Mouse (Mus musculus): ENCODE data around the gene Siglec1. TPM values are rescaled to one million over a fixed set of nuclear protein-coding genes. Genes with fewer than 3 reads are reported as not detected.

Gene Siglec1
- total RNA-seq, 1 experiment from 2014 or later = not detected

- ATAC-seq (replicated peaks; ENCODE audit: insufficient number of reproducible peaks, low FRiP score, low TSS enrichment, poor library complexity, severe bottlenecking) = no peak
Measured at GRCm38 (mm10) chr2:131058672-131059071, 27.9 kb downstream of the Siglec1 start.

- no peak for ATAC-seq (replicated peaks; ENCODE audit: insufficient number of reproducible peaks, low FRiP score, low TSS enrichment, poor library complexity, severe bottlenecking)
Measured at GRCm38 (mm10) chr2:131056191-131056590, 30.4 kb downstream of the Siglec1 start.

DNA sequence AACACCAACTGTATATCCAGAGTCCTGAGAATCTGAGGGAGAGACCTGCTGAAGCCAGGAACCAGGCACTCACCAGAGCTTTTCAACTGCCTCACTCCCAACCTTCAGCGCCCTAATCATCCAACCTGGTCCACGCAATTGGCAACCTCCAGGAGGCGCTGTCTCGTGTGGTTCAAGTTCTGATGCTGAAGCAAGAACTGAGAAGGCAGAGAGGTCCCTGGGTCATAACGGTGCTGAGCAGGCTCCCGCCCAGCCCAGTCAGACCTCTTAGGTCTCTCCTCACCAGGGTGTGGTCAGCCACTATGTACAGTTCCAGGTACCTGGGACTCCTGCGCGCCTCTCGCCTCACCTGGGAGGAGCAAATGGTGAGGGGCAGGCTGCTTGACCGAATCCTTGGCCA, 30.9 kb downstream of the Siglec1 start:
- ATAC-seq (replicated peaks; ENCODE audit: insufficient number of reproducible peaks, low FRiP score, low TSS enrichment, poor library complexity, severe bottlenecking) = 0 out of 2 replicates have a peak, but pooled peaks have one; percentile 38

- ATAC-seq (replicated peaks; ENCODE audit: insufficient number of reproducible peaks, low FRiP score, low TSS enrichment, poor library complexity, severe bottlenecking) = no peak
Measured at GRCm38 (mm10) chr2:131054646-131055264, 31.8 kb downstream of the Siglec1 start.

DNA sequence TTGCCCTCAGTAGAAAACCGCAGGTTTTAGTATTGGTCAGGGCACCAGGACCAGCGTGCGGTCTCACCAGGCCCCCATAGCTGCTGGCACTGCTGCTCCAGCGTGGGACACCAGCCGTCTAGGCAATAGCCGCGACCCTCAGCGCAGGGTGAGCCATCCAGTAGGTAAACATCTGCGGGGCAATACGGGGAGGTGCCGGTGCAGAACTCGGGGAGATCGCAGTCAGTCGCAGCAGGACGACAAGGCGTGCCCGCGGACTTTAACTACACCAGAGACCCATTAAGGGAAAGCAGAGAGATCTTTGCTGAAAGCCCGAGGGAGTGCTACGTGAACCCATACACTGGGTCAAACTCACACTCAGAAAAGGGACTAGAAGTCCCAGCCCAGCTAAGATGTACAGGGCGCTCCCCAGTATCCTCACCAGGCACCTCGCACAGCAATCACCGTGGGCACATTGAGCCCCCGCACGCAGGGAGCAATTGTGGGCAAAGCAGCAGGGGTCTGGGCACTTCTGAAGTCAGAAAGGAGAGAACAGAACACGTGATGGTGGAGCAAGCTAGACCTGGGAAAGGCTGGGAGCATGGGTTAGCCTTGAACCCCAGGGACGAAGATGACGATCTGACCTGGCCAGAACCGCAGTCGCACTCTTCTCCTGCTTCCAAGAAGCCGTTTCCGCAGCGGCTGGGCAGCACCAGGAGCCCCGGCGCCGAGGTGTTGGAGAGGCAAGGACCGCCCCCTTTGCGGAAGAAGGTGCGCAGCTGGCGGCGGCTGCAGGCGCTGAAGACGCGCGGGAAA, 32.5 kb downstream of the Siglec1 start:
- no peak for ATAC-seq (replicated peaks; ENCODE audit: insufficient number of reproducible peaks, low FRiP score, low TSS enrichment, poor library complexity, severe bottlenecking)

- no peak for ATAC-seq (replicated peaks; ENCODE audit: insufficient number of reproducible peaks, low FRiP score, low TSS enrichment, poor library complexity, severe bottlenecking)
Measured at GRCm38 (mm10) chr2:131052862-131053418, 33.6 kb downstream of the Siglec1 start.

DNA sequence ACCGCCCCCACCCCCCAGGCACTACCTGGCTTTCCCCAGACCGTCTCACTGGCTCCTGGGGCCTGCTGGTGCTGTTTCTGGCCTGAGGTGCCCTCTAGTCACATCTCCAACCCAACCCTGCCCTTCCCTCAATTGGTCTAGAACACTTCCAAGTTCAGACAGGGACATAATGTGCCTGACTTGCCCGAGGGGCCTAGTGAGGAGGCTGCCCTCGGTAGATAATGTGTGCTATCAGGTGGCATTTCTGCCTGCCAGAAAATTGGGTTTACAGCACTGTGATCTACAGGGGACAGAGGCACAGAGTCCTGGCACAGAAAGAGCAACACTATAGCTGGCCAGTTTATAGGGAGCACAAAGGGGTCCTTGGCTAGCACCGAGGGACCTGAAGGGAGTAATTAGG, 34.5 kb downstream of the Siglec1 start:
- ATAC-seq (replicated peaks; ENCODE audit: insufficient number of reproducible peaks, low FRiP score, low TSS enrichment, poor library complexity, severe bottlenecking) = no peak

GRCm38 (mm10) chr2:131046025-131046424, 40.5 kb downstream of the Siglec1 start:
- ATAC-seq (replicated peaks; ENCODE audit: insufficient number of reproducible peaks, low FRiP score, low TSS enrichment, poor library complexity, severe bottlenecking) = no peak

DNA sequence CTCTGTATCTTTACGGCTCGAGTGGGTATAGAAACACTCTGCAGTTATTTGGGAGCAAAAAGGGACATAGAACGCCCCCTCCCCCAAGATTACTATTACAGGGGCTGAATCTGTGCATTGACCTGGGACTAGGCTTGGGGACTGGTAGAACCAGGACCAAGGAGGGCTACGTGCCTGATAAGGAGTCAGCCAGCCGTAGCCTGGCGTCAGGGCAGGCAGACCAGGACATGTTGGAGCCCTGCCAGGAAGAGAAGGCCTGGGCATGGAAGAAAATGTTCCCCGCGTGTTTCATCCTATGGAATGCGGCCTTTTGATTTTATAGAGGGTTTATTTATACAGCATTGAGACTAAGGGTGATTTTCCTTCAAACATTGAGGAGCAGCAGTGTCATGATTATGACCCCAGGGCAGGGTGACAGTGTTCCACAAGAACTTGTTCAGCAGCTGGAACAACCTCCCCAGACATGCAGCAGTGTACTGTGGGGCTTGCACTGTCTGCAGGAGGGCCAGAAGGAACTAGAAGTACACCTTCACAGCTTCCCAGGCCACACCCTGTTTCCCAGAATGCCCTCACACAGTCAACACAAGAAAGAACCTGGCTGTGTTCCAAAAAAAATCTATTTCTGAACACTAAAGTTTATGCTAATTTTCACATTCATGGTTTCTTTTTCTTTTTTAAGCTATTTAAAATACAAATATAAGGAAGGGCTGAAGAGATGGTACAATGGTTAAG, 41.4 kb downstream of the Siglec1 start:
- no peak for ATAC-seq (replicated peaks; ENCODE audit: insufficient number of reproducible peaks, low FRiP score, low TSS enrichment, poor library complexity, severe bottlenecking)

GRCm38 (mm10) chr2:131044354-131044852, 42.2 kb downstream of the Siglec1 start:
- ATAC-seq (replicated peaks; ENCODE audit: insufficient number of reproducible peaks, low FRiP score, low TSS enrichment, poor library complexity, severe bottlenecking) = no peak

- no peak for ATAC-seq (replicated peaks; ENCODE audit: insufficient number of reproducible peaks, low FRiP score, low TSS enrichment, poor library complexity, severe bottlenecking)
Measured at GRCm38 (mm10) chr2:131042988-131043387, 43.6 kb downstream of the Siglec1 start, which contains the start of gene Gfra4. Gfra4 (minus strand) TSS chr2:131043088.

DNA sequence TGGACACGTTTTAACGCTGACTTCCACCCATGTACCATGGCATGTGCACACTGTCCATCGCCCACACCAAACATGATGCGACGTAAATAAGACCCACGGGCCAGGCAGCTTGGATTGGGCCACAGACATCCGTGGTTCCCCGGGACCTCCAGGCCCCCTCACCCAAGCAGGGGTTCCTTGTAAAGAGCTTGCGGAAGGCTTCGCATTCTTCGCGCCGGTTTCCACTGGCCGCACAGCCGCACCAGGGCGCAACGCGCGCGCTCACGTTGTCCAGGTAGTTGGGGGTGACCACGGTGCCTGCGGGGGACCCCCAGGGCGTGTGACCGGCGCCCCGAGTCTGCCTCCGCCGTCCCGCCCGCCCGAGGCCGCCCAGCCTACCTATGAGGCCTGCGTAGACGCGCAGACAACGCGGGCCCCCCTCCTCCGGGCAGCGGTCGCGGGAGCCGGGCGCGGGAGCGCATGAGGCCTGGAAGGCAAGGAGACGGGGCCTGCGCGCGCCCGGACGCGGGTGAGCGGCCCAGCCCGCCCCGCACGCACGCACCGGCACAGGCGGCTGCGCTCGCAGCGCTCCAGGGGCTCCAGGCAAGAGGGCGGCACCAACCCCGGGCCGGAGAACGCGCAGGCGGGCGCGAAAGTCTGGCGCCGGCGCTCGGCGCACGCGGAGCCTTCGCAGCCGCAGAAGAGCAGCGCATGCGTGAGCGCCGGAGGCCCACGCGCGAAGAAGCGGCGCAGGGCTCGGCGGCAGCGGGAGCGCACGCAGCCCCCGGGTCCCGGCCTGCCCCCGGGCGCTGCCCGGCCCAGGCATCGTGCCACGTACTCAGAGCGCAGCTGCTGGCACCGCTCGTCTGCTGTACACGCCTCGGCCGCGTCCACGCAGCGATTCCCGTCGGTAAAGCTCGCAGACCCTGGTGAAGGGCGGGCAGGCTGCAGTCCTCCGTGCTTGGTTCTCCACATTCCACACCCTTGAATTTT, 45.4 kb downstream of the Siglec1 start:
- ATAC-seq (replicated peaks; ENCODE audit: insufficient number of reproducible peaks, low FRiP score, low TSS enrichment, poor library complexity, severe bottlenecking) = no peak

GRCm38 (mm10) chr2:131038675-131039074, 47.9 kb downstream of the Siglec1 start:
- ATAC-seq (replicated peaks; ENCODE audit: insufficient number of reproducible peaks, low FRiP score, low TSS enrichment, poor library complexity, severe bottlenecking) = no peak

DNA sequence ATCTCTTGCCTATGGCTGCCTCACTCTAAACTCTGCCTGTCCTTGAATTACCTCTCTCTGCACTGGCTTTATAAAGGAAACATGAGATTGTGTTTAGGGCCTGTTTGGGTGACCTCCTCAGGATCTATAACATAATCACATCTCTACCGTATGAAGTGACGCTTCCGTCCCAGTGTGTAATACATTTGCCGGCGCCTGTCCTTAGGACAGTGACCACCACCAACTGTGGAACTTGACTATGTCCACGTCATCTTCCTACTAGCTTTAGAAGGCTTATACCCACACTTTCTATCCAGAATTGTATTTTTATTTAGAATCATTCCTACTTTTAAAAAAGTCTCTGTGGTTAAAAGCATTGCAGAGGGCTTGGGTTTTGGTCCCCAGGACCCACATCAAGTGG, 48.4 kb downstream of the Siglec1 start:
- ATAC-seq (replicated peaks; ENCODE audit: insufficient number of reproducible peaks, low FRiP score, low TSS enrichment, poor library complexity, severe bottlenecking) = no peak

- ATAC-seq (replicated peaks; ENCODE audit: insufficient number of reproducible peaks, low FRiP score, low TSS enrichment, poor library complexity, severe bottlenecking) = no peak
Measured at GRCm38 (mm10) chr2:131037226-131037990, 49.2 kb downstream of the Siglec1 start.

GRCm38 (mm10) chr2:131036757-131037156, 49.8 kb downstream of the Siglec1 start:
- no peak for ATAC-seq (replicated peaks; ENCODE audit: insufficient number of reproducible peaks, low FRiP score, low TSS enrichment, poor library complexity, severe bottlenecking)

GRCm38 (mm10) chr2:131036343-131036742, 50.2 kb downstream of the Siglec1 start:
- ATAC-seq (replicated peaks; ENCODE audit: insufficient number of reproducible peaks, low FRiP score, low TSS enrichment, poor library complexity, severe bottlenecking) = no peak

Data from monocyte, adult 5-6 weeks (primary cell).